Mouse (Mus musculus) CH12.LX (cell line): ENCODE data around the gene Gpcpd1. TPM values are rescaled to one million over a fixed set of nuclear protein-coding genes. Genes with fewer than 3 reads are reported as not detected.

ENCODE experiments used
- DNase-seq: peaks from one replicate; pipeline ENCODE4 v3.0.0-alpha.2; 2013; ENCODE audit errors: extremely low read depth
- H3K27ac ChIP-seq: 2 replicates; pipeline ENCODE4 v1.5.1; 2012; ENCODE audit warnings: low read depth, mild to moderate bottlenecking, control low read depth, moderate library complexity; ENCODE audit not compliant: insufficient read depth
- H3K27me3 ChIP-seq: replicated peaks from 2 replicates; pipeline ENCODE3; 2012; ENCODE audit warnings: inconsistent platforms
- H3K36me3 ChIP-seq, 2 experiments: replicated peaks in 1 of 2; 2 replicates each; pipeline versions ENCODE3 to v1.6.1; 2012; ENCODE audit warnings: inconsistent platforms in 1 of 2, low read length in 1 of 2, mild to moderate bottlenecking in 1 of 2, mixed read lengths in 1 of 2, moderate library complexity in 1 of 2; ENCODE audit not compliant: control insufficient read depth in 1 of 2, insufficient read depth in 1 of 2
- H3K4me1 ChIP-seq, 2 experiments: 2 replicates each; pipeline ENCODE4 v1.6.1; 2012; ENCODE audit warnings: inconsistent platforms in 1 of 2, moderate library complexity in 1 of 2; ENCODE audit not compliant: insufficient read depth in 2 of 2, control insufficient read depth in 1 of 2
- H3K4me2 ChIP-seq: 2 replicates; pipeline ENCODE4 v1.6.1; 2012; ENCODE audit warnings: low read depth, mild to moderate bottlenecking, control low read depth; ENCODE audit not compliant: poor library complexity, insufficient read depth, severe bottlenecking
- H3K4me3 ChIP-seq, 3 experiments: fragments of 150-350 bp in 1 of 3; sonication (generic) in 1 of 3; replicated peaks in 1 of 3; 2 replicates each; pipeline versions ENCODE3 to v1.5.1; 2011 to 2012; ENCODE audit warnings: low read depth in 2 of 3, low read length in 2 of 3, mild to moderate bottlenecking in 2 of 3, moderate library complexity in 2 of 3, control low read depth in 1 of 3, improper control_type of control experiment in 1 of 3, inconsistent platforms in 1 of 3, mixed read lengths in 1 of 3; ENCODE audit not compliant: poor library complexity in 1 of 3
- H3K79me2 ChIP-seq: replicated peaks from 2 replicates; pipeline ENCODE4 v1.6.1; 2012; ENCODE audit warnings: mild to moderate bottlenecking, moderate library complexity; ENCODE audit not compliant: control insufficient read depth, poor library complexity, insufficient read depth, severe bottlenecking; ENCODE audit errors: extremely low read depth
- H3K9ac ChIP-seq: 2 replicates; pipeline ENCODE4 v1.6.1; 2012; ENCODE audit warnings: low read depth, mild to moderate bottlenecking, control low read depth, moderate library complexity; ENCODE audit not compliant: insufficient read depth
- H3K9me3 ChIP-seq: replicated peaks from 2 replicates; pipeline ENCODE3; 2012; ENCODE audit warnings: low read length, inconsistent platforms, mixed read lengths
- CHD2 ChIP-seq: IDR thresholded peaks from 2 replicates; pipeline ENCODE4 v1.6.1; 2011; ENCODE audit warnings: low read length, improper control_type of control experiment
- ELF1 ChIP-seq: IDR thresholded peaks from 2 replicates; pipeline ENCODE4 v1.6.1; 2014; ENCODE audit warnings: low read depth, mild to moderate bottlenecking, inconsistent platforms, low read length, improper control_type of control experiment
- EP300 ChIP-seq: IDR thresholded peaks from 2 replicates; pipeline ENCODE4 v1.6.1; 2011; ENCODE audit warnings: low read length, improper control_type of control experiment
- ETS1 ChIP-seq: conservative IDR thresholded peaks from 2 replicates; pipeline ENCODE4 v1.6.1; 2012; ENCODE audit warnings: low read depth, mild to moderate bottlenecking, inconsistent platforms, low read length, improper control_type of control experiment, moderate library complexity
- HCFC1 ChIP-seq: IDR thresholded peaks from 2 replicates; pipeline ENCODE4 v1.6.1; 2012; ENCODE audit warnings: low read depth, mild to moderate bottlenecking, inconsistent platforms, low read length, improper control_type of control experiment
- IRF4 ChIP-seq: IDR thresholded peaks from 2 replicates; pipeline ENCODE4 v1.6.1; 2014; ENCODE audit warnings: low read depth, mild to moderate bottlenecking, inconsistent platforms, low read length, improper control_type of control experiment
- MAX ChIP-seq: IDR thresholded peaks from 2 replicates; pipeline ENCODE4 v1.6.1; 2011; ENCODE audit warnings: low read length, improper control_type of control experiment
- MEF2A ChIP-seq: IDR thresholded peaks from 2 replicates; pipeline ENCODE4 v1.6.1; 2014; ENCODE audit warnings: low read depth, mild to moderate bottlenecking, inconsistent platforms, low read length, improper control_type of control experiment, borderline replicate concordance
- MYC ChIP-seq: IDR thresholded peaks from 2 replicates; pipeline ENCODE4 v1.6.1; 2011; ENCODE audit warnings: low read depth, mild to moderate bottlenecking, improper control_type of control experiment, low read length
- NELFE ChIP-seq: IDR thresholded peaks from 2 replicates; pipeline ENCODE4 v1.6.1; 2011; ENCODE audit warnings: low read depth, low read length, improper control_type of control experiment
- NRF1 ChIP-seq: IDR thresholded peaks from 2 replicates; pipeline ENCODE4 v1.6.1; 2014; ENCODE audit warnings: low read depth, mild to moderate bottlenecking, inconsistent platforms, low read length, improper control_type of control experiment, moderate library complexity
- PAX5 ChIP-seq: IDR thresholded peaks from 2 replicates; pipeline ENCODE4 v1.6.1; 2012; ENCODE audit warnings: low read length, inconsistent platforms, mixed read lengths
- POLR2A ChIP-seq: IDR thresholded peaks from 2 replicates; pipeline ENCODE4 v1.6.1; 2011; ENCODE audit warnings: low read depth, mild to moderate bottlenecking, improper control_type of control experiment, low read length
- POLR2AphosphoS2 ChIP-seq: IDR thresholded peaks from 2 replicates; pipeline ENCODE4 v1.6.1; 2011; ENCODE audit warnings: low read depth, low read length, improper control_type of control experiment
- RAD21 ChIP-seq: IDR thresholded peaks from 2 replicates; pipeline ENCODE4 v1.6.1; 2011; ENCODE audit warnings: low read depth, mild to moderate bottlenecking, low read length, improper control_type of control experiment, moderate library complexity
- RCOR1 ChIP-seq: conservative IDR thresholded peaks from 2 replicates; pipeline ENCODE4 v1.6.1; 2012; ENCODE audit warnings: low read depth, mild to moderate bottlenecking, inconsistent platforms, low read length, improper control_type of control experiment
- SIN3A ChIP-seq: IDR thresholded peaks from 2 replicates; pipeline ENCODE4 v1.6.1; 2012; ENCODE audit warnings: low read length, improper control_type of control experiment, inconsistent platforms
- TBP ChIP-seq: conservative IDR thresholded peaks from 2 replicates; pipeline ENCODE4 v1.6.1; 2011; ENCODE audit warnings: low read depth, low read length, improper control_type of control experiment
- TCF12 ChIP-seq: IDR thresholded peaks from 2 replicates; pipeline ENCODE4 v1.6.1; 2014; ENCODE audit warnings: low read depth, mild to moderate bottlenecking, inconsistent platforms, low read length, improper control_type of control experiment
- UBTF ChIP-seq: IDR thresholded peaks from 2 replicates; pipeline ENCODE4 v1.6.1; 2012; ENCODE audit warnings: low read depth, mild to moderate bottlenecking, inconsistent platforms, low read length, improper control_type of control experiment, moderate library complexity
- ZC3H11A ChIP-seq: IDR thresholded peaks from 2 replicates; pipeline ENCODE4 v1.6.1; 2012; ENCODE audit warnings: low read depth, mild to moderate bottlenecking, inconsistent platforms, low read length, improper control_type of control experiment
- ZKSCAN1 ChIP-seq: IDR thresholded peaks from 2 replicates; pipeline ENCODE4 v1.6.1; 2012; ENCODE audit warnings: low read depth, inconsistent platforms, low read length, improper control_type of control experiment, borderline replicate concordance
- ZNF384 ChIP-seq: IDR thresholded peaks from 2 replicates; pipeline ENCODE4 v1.6.1; 2012; ENCODE audit warnings: low read depth, low read length, improper control_type of control experiment, inconsistent platforms
- dilution Hi-C: fragments of 300-500 bp; cut with MboI; formaldehyde crosslinking; loops from 2 replicates; pipeline ENCODE4 v1.14.3; 2020; ENCODE audit warnings: low sequenced_read_pairs; ENCODE audit not compliant: extremely low pct_unique_long_range_greater_than_20kb, extremely low pct_ligation_motif_present
- in situ Hi-C: fragments of 300-500 bp; cut with MboI; formaldehyde crosslinking; loops from 3 replicates; pipeline ENCODE4 v1.14.3; 2019; ENCODE audit warnings: low sequenced_read_pairs, low pct_ligation_motif_present, low pct_unique_long_range_greater_than_20kb, mixed read lengths
- polyA plus RNA-seq: library from polyadenylated mRNA; unstranded; fragments of >175 nt; gene quantifications from 2 replicates; pipeline ENCODE4 v1.2.1, GENCODE M21; 2012; ENCODE audit warnings: low read depth; ENCODE audit not compliant: insufficient read length
- total RNA-seq, 2 experiments: library from RNA; depleted of rRNA; stranded (reverse); fragments of 300-350 nt in 1 of 2; fragments of >200 nt in 1 of 2; gene quantifications; 2 replicates each; pipeline ENCODE4 v1.2.3; 2012 to 2014

The Gpcpd1 gene
- total and polyA plus RNA-seq, 3 experiments = 30.9 to 60.8 (median 33.5) TPM

DNA sequence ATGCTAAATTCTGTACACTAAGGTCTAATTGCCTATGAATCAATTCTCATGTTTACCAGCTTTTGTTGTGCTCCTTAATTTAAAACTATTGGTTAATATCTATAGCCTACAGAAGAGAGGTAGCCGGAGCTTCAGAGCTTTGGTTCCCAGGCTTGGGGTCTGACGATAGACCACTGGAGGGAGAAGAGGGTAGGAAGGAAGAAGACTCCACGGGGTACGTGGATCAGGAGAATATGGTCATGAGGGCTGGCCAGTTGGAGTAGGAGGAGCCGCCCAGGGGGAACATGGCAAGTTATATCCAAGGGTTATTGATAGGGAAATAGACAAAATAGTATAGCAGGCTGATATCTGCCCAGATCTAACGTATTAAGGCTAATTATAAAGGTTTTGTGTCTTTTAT lies 17.8 kb downstream of the Gpcpd1 start:
- TF ChIP-seq NELFE (no peak), TCF12 (no peak), IRF4 (no peak)
- TF ChIP-seq, all 38 proteins: peak for 0
- dilution Hi-C loops = no loop called here
- Histone ChIP-seq H3K9me3 (no peaks in the 10 kb centered on the region), H3K36me3 (peaks cover 44 to 62% of the 10 kb centered on the region in 2 experiments), H3K27me3 (no peaks in the 10 kb centered on the region), H3K79me2 (peaks cover 42% of the 10 kb centered on the region), H3K9ac (no peak overlapping the region), H3K27ac (no peak overlapping the region), H3K4me3 (no peak overlapping the region), H3K4me2 (no peak overlapping the region), H3K4me1 (peaks cover 5 to 44% of the 10 kb centered on the region in 2 experiments; a peak in 3 of 4 replicates)
- no peak for DNase-seq
- in situ Hi-C loops = loop anchor here (10.0 kb wide), 1 partner anchor 45 kb away; no protein-coding TSS in a partner anchor

DNA sequence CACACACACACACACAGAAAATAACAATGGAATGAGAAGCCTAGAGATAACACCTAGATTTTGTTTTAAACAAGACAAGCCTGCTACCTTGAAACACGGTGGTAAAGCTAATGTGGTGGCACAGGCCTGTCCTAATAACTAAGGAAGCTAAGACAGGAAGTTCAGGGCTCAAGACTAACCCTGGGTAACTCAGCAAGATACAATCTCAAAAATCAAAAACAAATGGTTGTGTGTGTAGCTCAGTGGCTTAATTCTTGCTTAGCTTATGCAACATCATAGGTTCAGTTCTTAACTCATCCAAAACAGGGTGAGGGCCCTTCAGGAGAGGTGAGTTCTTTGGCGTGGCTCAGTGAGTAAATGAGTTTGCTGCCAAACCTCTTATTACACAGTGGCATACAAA lies 20.1 kb downstream of the Gpcpd1 start:
- Histone ChIP-seq H3K4me3 (no peak overlapping the region), H3K9me3 (no peaks in the 10 kb centered on the region), H3K27me3 (no peaks in the 10 kb centered on the region), H3K9ac (no peak overlapping the region), H3K4me1 (peaks cover 5 to 27% of the 10 kb centered on the region in 2 experiments; a peak in 3 of 4 replicates), H3K36me3 (peaks cover 53 to 80% of the 10 kb centered on the region in 2 experiments), H3K27ac (no peak overlapping the region), H3K4me2 (no peak overlapping the region), H3K79me2 (peaks cover 26% of the 10 kb centered on the region)
- dilution Hi-C loops (no loop called here), in situ Hi-C loops (no loop called here)
- TF ChIP-seq NRF1 (no peak), MEF2A (no peak), HCFC1 (no peak), PAX5 (no peak), ELF1 (no peak), ZNF384 (no peak), POLR2A (no peak), MAX (no peak), RCOR1 (no peak), EP300 (no peak), IRF4 (no peak), ZC3H11A (no peak)
- no peak for DNase-seq

DNA sequence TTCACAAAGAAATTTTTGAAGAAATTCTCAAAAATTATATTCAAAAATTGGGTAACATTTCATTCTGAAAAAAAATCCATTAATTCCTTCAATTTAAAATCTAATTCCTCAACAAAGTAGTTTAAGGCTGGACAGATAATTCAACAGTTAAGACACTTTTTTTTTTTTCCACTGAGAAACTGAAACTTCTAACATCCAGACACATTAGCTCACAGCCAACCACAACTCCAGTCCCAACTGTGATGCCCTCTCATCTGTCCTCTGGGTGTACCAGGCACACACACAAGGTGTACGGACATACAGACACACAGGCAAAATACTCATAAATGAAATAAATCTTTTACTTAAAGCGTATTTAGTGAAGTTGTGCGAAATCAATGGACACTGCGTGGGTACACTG lies 25.7 kb downstream of the Gpcpd1 start:
- Histone ChIP-seq H3K4me2 (no peak overlapping the region), H3K79me2 (no peaks in the 10 kb centered on the region; the same call in 1 of the 2 replicates), H3K9ac (no peak overlapping the region), H3K27ac (no peak overlapping the region), H3K36me3 (peaks cover 33 to 64% of the 10 kb centered on the region in 2 experiments), H3K9me3 (no peaks in the 10 kb centered on the region), H3K4me1 (peaks cover 0 to 24% of the 10 kb centered on the region in 2 experiments; a peak in 2 of 4 replicates), H3K4me3 (no peak overlapping the region), H3K27me3 (no peaks in the 10 kb centered on the region)
- TF ChIP-seq RAD21 = no peak
- no peak for TF ChIP-seq POLR2AphosphoS2
- no peak for TF ChIP-seq PAX5
- 0 out of 2 replicates have a peak, but pooled peaks have one; percentile 27 for TF ChIP-seq EP300
- TF ChIP-seq ETS1 = no peak
- TF ChIP-seq MYC = no peak
- no peak for TF ChIP-seq UBTF
- TF ChIP-seq CHD2 = no peak
- TF ChIP-seq RCOR1 = no peak
- TF ChIP-seq MEF2A = no peak
- peak; percentile 89 for TF ChIP-seq ZNF384
- 0 out of 2 replicates have a peak, but pooled peaks have one; percentile 16 for TF ChIP-seq IRF4
- no peak for TF ChIP-seq TBP
- TF ChIP-seq NELFE = no peak
- TF ChIP-seq ZKSCAN1 = no peak
- TF ChIP-seq ELF1 = no peak
- no peak for TF ChIP-seq SIN3A
- dilution Hi-C loops = no loop called here
- in situ Hi-C loops = no loop called here
- no peak for DNase-seq
